Mouse (Mus musculus) regulatory T cell (primary cell): ENCODE results near the gene Sephs1.

ENCODE experiments used
- in situ Hi-C: fragments of 300-600 bp; cut with MboI, MseI; formaldehyde crosslinking; loops from one replicate; pipeline ENCODE4 v1.15.1; 2025; ENCODE audit warnings: high pct_unique_total_duplicates

Gene Sephs1

DNA sequence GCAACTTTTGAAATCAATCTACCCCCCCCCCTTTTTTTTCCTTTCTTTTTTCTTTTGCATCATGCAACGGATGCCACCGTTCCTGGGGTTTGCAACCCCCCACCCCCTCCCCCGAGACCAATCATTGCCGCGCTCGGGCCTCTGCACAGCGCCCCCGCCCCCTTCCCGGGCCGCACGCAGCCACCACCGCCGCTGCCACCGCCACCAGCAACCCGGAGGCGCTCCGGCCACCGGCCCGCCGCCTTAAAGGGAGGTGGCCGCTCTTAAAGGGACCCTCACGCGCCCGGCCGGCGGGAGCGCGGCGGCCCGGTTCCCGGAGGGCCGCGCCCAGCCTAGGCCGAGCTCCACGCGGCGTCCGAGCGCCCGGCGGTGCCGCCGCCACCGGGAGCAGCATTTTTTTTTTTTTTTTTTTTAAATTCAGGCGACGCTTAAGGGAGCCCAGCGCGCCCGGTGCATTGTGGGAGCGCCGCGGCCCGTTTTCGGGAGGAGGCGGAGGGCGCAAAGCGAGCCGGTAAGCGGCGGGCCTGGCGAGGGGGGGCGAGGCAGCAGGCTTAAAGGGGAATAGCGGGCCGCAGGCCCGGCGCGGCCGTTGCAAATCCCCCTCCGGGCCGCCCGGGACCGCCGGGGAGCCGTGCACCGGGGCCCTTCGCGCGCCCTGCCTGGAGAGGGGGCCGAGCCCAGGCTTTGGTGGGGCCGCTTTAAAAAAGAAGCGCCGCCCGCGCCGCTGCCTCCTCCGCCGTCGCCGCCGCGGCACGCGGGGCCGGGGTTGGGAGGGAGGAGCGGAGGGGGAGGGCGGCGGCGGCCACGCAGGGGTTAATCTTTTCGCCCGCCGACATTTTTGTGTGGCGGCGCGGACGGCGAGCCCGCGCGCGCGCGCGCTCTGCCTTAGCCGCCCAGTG lies at the start of gene Sephs1:
Gene Sephs1, plus strand, starts transcription at position 215 of the 899 bp plus-strand sequence.
- in situ Hi-C loops = no loop called here

- in situ Hi-C loops = no loop called here
These were observed 49.2 kb upstream of the Sephs1 start for GRCm38 (mm10) chr2:4832166-4832565.

GRCm38 (mm10) chr2:4849449-4849848 lies 31.9 kb upstream of the Sephs1 start:
- in situ Hi-C loops = no loop called here

- in situ Hi-C loops = no loop called here
These were observed 24.2 kb upstream of the Sephs1 start for GRCm38 (mm10) chr2:4857186-4857585.

- in situ Hi-C loops = no loop called here
These were observed 23.2 kb upstream of the Sephs1 start for GRCm38 (mm10) chr2:4858161-4858560.

GRCm38 (mm10) chr2:4864008-4864816 lies 17.2 kb upstream of the Sephs1 start:
- in situ Hi-C loops = loop anchor here (5.0 kb wide), 1 partner anchor 367 kb away; no protein-coding TSS in a partner anchor

DNA sequence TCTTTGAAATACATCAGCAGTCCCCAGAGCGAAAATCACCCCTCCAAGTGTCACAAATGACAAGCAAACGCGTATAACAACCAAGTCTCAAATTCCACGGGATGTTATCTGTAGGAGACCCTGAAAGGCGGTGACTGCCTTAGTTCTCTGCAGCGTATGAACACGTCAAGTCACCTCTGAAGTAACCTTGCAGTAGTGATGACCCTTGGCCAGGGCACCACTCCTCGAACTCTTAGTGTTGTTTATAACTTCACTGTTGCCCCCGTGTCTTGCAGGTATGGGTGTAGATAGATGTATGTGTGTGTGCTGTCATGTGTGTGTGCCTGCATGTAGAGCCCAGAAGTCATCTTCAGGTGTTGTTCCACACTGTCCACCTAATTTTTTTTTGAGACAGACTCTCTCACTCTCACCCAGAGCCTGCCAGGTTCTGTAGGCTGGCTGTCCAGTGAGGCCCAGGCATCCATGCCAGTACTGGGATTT lies 16.5 kb upstream of the Sephs1 start:
- in situ Hi-C loops = loop anchor here (5.0 kb wide), 1 partner anchor 368 kb away; no protein-coding TSS in a partner anchor

GRCm38 (mm10) chr2:4868028-4868725 lies 13.2 kb upstream of the Sephs1 start:
- in situ Hi-C loops = no loop called here

DNA sequence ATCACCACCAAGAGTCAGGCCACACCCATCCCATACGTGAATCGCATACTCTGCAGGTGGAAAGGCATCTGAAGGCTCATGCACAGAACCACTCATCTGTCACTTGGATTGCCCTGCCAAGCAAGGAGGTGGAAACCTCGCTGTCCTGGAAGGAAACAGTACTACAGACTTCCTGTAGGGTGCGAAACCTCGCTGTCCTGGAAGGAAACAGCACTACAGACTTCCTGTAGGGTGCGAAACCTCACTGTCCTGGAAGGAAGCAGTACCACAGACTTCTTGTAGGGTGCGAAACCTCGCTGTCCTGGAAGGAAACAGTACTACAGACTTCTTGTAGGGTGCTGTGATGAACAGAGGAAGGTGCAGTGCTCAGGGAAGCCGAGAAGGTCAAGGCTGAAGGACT lies 8.6 kb upstream of the Sephs1 start:
- in situ Hi-C loops = loop anchor here (10.0 kb wide), 3 partner anchors 218 to 1078 kb away; partner anchors contain the start of gene Prpf18

GRCm38 (mm10) chr2:4873331-4873730 lies 8.0 kb upstream of the Sephs1 start:
- in situ Hi-C loops = loop anchor here (10.0 kb wide), 3 partner anchors 219 to 1079 kb away; partner anchors contain the start of gene Prpf18

DNA sequence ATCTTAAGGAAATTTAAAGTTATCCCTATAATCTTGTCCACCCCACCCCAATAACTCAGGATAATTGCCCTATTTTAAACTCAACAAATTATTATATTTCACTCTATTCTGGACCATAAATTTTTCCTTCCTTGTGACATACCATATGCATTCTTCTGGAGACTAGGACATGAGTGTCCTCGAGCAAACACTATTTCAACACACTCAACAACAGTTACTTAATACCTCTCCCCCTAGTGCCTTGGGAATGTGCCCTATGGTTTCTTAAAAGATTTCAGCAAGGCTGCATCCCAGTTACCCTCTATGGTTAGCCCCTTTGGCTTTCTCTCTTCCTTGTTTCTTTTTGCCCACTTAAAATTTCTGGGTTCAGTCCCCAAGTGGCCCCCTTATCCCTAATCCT lies 6.3 kb upstream of the Sephs1 start:
- in situ Hi-C loops = loop anchor here (10.0 kb wide), 3 partner anchors 220 to 1080 kb away; partner anchors contain the start of gene Prpf18

DNA sequence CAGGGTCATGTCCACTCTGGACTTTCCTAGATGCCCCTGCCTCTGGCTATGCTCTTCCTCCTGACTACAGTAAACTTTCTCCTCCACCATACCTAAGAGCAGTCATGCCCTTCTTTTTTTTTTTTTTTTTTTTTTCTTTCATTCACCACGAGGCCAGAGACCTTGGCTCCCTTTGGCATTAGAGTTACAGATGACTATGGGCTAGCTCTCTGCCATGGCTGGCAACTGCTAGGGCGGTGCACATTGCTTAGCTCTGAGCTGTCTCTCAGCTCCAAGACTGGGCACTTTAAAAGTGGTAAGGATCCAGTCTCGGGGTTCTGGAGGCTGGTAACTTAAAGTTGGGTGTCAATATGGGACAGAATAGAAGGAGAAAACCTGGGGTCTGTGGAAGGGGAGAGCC lies 5.2 kb upstream of the Sephs1 start:
- in situ Hi-C loops = loop anchor here (10.0 kb wide), 3 partner anchors 221 to 1081 kb away; partner anchors contain the start of gene Prpf18

DNA sequence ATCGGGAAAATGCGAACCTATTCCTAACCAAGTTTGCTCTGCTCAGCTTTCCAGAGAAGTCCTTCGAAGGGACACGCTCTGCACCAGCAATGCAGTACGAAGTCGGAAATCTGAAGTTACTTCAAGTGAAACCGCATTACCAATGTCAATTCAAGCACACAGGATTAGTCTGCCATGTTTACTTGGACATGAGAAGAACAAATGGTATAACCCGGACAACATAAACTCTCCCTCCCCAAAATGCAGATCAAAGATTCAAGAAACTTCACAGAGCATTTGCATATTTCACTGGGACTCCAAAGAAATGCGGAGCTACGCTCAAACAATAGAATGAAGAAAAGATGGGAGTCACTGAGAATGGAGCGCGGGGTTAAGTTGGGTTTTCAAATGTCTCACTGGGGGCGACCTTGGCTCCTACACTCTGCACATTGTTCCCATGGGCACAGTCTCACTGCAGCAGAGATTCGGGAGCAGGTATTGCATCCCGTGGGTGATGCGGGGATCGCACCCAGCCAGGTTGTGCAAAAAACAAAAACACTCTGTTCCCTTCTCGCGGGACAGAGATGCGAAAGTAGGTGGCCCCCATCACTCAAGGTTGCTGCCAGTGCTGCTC lies 521 bp upstream of the Sephs1 start:
- in situ Hi-C loops = no loop called here

- in situ Hi-C loops = no loop called here
These were observed 956 bp downstream of the Sephs1 start for GRCm38 (mm10) chr2:4882249-4882791.

DNA sequence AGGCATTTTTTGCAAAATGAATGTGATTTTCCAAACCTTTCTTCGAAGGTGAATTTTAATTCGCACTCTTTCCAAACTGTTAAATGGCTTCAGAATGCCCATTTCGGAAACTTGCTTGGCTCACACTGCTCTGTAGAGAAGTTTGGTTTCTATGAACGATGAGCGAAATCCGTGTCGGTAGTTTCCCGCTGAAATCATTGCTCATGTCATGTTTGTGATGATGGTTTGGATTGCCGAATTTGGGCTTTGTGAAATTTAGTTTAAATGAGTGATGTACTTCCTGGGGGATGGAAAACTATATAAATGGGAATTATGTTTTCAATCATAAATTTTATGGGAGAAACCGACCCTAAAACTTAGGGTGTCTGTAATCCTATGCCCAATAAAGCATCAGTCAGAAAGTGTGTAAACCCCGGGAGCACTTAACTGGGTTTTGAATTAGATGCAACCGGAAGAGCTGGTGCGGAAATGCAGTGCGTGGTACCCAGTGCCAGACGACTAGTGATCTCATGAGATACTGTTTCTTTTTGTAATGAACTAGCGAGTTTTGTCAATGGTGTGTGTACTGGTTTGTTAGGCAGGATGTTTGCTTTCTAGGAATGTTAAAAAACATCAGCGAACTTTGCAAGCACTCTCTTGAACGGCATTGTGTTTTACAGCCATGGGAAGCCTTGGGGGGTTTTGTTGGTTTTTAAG lies 1.8 kb downstream of the Sephs1 start:
- in situ Hi-C loops = no loop called here

DNA sequence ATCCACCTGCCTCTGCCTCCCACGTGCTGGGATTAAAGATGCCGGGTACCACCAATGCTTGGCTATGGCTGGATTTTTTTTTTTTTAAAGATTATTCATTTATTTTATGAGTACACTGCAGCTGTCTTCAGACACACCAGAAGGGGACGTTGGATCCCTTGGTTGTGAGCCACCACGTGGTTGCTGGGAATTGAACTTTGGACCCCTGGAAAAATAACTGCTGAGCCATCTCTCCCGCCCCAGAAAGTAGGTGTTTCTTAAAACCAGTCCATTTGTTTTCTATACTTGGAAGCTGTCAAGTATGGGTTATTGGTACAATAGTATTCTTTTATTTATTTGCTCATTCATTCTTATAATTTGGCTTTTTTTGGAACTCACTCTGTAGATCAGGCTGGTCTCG lies 5.5 kb downstream of the Sephs1 start:
- in situ Hi-C loops = no loop called here

DNA sequence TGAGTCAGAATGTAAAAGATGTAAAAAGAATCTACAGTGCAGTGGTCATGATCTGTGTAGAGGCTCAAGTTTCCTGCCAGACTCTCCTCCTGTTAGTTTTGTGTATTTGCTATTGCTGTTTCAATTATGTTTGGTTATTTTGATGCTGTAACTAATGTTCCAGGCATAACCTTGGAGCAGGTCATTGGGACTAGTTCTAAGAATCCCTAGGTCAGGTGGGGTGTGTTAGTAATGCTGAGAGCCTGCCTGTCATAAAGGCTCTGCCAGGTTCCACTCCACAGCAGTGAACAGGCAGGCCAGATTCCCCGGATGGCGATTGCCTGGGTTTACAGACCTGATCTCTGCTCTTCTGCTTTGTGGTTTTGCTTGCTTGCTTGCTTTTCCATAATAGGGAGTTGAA lies 14.2 kb downstream of the Sephs1 start:
- in situ Hi-C loops = no loop called here

DNA sequence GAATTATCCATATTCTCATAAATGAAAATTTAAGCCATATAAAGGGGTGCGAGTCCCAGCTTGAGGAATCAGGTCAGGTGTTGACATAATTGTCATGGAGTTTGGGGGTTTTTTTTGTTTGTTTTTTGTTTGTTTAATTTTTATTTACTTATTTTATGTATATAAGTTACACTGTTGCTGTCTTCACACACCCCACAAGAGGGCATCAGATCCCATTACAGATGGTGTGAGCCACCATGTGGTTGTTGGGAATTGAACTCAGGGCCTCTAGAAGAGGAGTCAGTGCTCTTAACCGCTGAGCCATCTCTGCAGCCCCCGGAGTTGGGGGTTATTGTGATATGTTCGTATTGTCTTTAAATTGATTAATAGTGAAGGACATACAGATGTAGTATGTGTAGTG lies 15.6 kb downstream of the Sephs1 start:
- in situ Hi-C loops = no loop called here

- in situ Hi-C loops = loop anchor here (25.0 kb wide), 2 partner anchors 912 to 1462 kb away; no protein-coding TSS in a partner anchor
These were observed 19.3 kb downstream of the Sephs1 start for GRCm38 (mm10) chr2:4900624-4901023.

DNA sequence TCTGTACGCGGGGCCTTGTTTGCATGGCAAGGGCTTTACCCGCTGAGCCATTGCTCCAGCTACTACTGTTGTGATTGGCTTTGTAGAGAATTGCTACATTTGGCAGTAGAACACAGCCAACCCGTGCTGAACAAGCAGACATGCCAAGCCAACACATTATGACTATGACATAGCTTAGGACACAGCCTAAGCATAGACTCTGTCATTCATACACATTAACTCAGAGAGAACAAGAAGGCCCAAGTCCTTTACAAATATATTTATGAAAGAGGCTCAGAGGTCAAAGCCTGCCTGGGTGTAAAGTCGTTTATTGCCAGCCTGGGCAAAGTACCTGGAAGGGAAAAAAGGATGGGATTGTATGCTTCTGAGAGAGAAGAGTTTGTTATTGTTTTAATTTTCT lies 21.0 kb downstream of the Sephs1 start:
- in situ Hi-C loops = loop anchor here (25.0 kb wide), 2 partner anchors 910 to 1460 kb away; no protein-coding TSS in a partner anchor
